Mouse (Mus musculus) thymus, adult 2 months (tissue): Measurements from ENCODE around the gene Usp51. TPM values are rescaled to one million over a fixed set of nuclear protein-coding genes. Genes with fewer than 3 reads are reported as not detected.
"Not testable (repeated sequence)": the region's sequence is repeated elsewhere in the genome, so short reads cannot be mapped to it uniquely, and the experiment has no call there.

ENCODE experiments used
- DNase-seq: peaks from one replicate; pipeline ENCODE4 v3.0.0; 2021
- H3K27ac ChIP-seq: fragments of 200-500 bp; 2 replicates; pipeline ENCODE4 v1.5.1; 2012; ENCODE audit warnings: low read length, control low read depth; ENCODE audit not compliant: control insufficient read depth, insufficient read depth
- H3K27me3 ChIP-seq: fragments of 200-500 bp; 2 replicates; pipeline ENCODE4 v1.6.1; 2012; ENCODE audit warnings: mild to moderate bottlenecking, low read length, moderate library complexity, mixed read lengths; ENCODE audit not compliant: control insufficient read depth, insufficient read depth
- H3K36me3 ChIP-seq: fragments of 200-500 bp; 2 replicates; pipeline ENCODE4 v1.6.1; 2012; ENCODE audit warnings: mild to moderate bottlenecking, low read length, moderate library complexity; ENCODE audit not compliant: control insufficient read depth, insufficient read depth
- H3K4me1 ChIP-seq: fragments of 200-500 bp; replicated peaks from 2 replicates; pipeline ENCODE4 v1.6.1; 2012; ENCODE audit warnings: low read length; ENCODE audit not compliant: control insufficient read depth, insufficient read depth
- H3K4me3 ChIP-seq: fragments of 200-500 bp; 2 replicates; pipeline ENCODE4 v1.5.1; 2012; ENCODE audit warnings: mild to moderate bottlenecking, low read length, control low read depth, moderate library complexity; ENCODE audit not compliant: control insufficient read depth, insufficient read depth
- CTCF ChIP-seq: fragments of 200-500 bp; IDR thresholded peaks from 2 replicates; pipeline ENCODE4 v1.5.1; 2012; ENCODE audit warnings: mild to moderate bottlenecking, control low read depth, low read length, moderate library complexity, borderline replicate concordance; ENCODE audit not compliant: control insufficient read depth, poor library complexity, insufficient read depth; ENCODE audit errors: extremely low read depth
- POLR2A ChIP-seq: fragments of 200-500 bp; IDR thresholded peaks from 2 replicates; pipeline ENCODE4 v1.6.1; 2012; ENCODE audit warnings: mild to moderate bottlenecking, low read length, control low read depth, moderate library complexity; ENCODE audit not compliant: control insufficient read depth, poor library complexity, insufficient read depth; ENCODE audit errors: extremely low read depth
- WGBS: fragments of 180-500 bp; shearing (Covaris S2); methylation state at CpG from one replicate; pipeline ENCODE4 v1.1.7; 2018; 5-methylcytosine and 5-hydroxymethylcytosine counted together
- polyA plus RNA-seq: library from polyadenylated mRNA; depleted of rRNA; stranded (reverse); fragments of >200 nt; gene quantifications from 2 replicates; pipeline ENCODE4 v1.2.3, GENCODE M21; 2012; rRNA removed

Gene Usp51
- polyA plus RNA-seq = not detected in 2 replicates

GRCm38 (mm10) chrX:153006387-153006841 is at the start of gene Usp51:
Gene Usp51, plus strand, starts transcription at chrX:153006469.
- WGBS = 3% methylated on average over 23 of the region's 23 CpGs
- H3K27me3 ChIP-seq = no peaks in the 10 kb centered on the region
- peak; percentile 26 for DNase-seq

GRCm38 (mm10) chrX:152969606-152970005 is 36.7 kb upstream of the Usp51 start:
- H3K4me1 ChIP-seq = no peaks in the 10 kb centered on the region
- WGBS = 85% methylated on average over 6 of the region's 6 CpGs
- TF ChIP-seq CTCF (no peak), POLR2A (no peak)
- no peak overlapping the region for H3K4me3 ChIP-seq
- H3K27ac ChIP-seq = no peak overlapping the region
- H3K27me3 ChIP-seq = no peaks in the 10 kb centered on the region
- no peaks in the 10 kb centered on the region for H3K36me3 ChIP-seq
- DNase-seq = no peak

More at GRCm38 (mm10) chrX:153006387-153006841, at the start of gene Usp51:
- Histone ChIP-seq H3K4me3 (peak within 1 kb of the TSS; percentile 99), H3K36me3 (no peaks in the 10 kb centered on the region), H3K4me1 (no peaks in the 10 kb centered on the region), H3K27ac (no peak within 1 kb of the TSS)
- TF ChIP-seq POLR2A (no peak), CTCF (no peak)

GRCm38 (mm10) chrX:152973476-152974203 is 32.6 kb upstream of the Usp51 start:
- DNase-seq, H3K4me1 ChIP-seq, H3K27me3 ChIP-seq, H3K36me3 ChIP-seq, H3K27ac ChIP-seq, H3K4me3 ChIP-seq: not testable (repeated sequence)
- WGBS = 16% methylated on average over 5 of the region's 19 CpGs

- TF ChIP-seq CTCF (no peak), POLR2A (no peak)
- DNase-seq = no peak
- no peaks in the 10 kb centered on the region for H3K27me3 ChIP-seq
- H3K36me3 ChIP-seq = no peaks in the 10 kb centered on the region
- WGBS = 4% methylated on average over 7 of the region's 10 CpGs
- H3K4me3 ChIP-seq = no peak overlapping the region
- H3K4me1 ChIP-seq = no peaks in the 10 kb centered on the region
- no peak overlapping the region for H3K27ac ChIP-seq
These were observed 32.0 kb upstream of the Usp51 start for GRCm38 (mm10) chrX:152974204-152974661.

GRCm38 (mm10) chrX:152976538-152976937 is 29.7 kb upstream of the Usp51 start:
- Histone ChIP-seq H3K27ac (no peak overlapping the region), H3K4me1 (no peaks in the 10 kb centered on the region), H3K4me3 (no peak overlapping the region), H3K36me3 (no peaks in the 10 kb centered on the region), H3K27me3 (no peaks in the 10 kb centered on the region)
- WGBS = 91% methylated on average over 6 of the region's 6 CpGs
- TF ChIP-seq CTCF = no peak
- no peak for TF ChIP-seq POLR2A
- DNase-seq = no peak

- Histone ChIP-seq H3K27me3 (no peaks in the 10 kb centered on the region), H3K36me3 (no peaks in the 10 kb centered on the region), H3K4me3 (no peak overlapping the region), H3K27ac (no peak overlapping the region), H3K4me1 (no peaks in the 10 kb centered on the region)
- WGBS = 68% methylated on average over 2 of the region's 2 CpGs
- TF ChIP-seq CTCF (no peak), POLR2A (no peak)
- no peak for DNase-seq
These were observed 21.3 kb upstream of the Usp51 start for GRCm38 (mm10) chrX:152985009-152985408.

GRCm38 (mm10) chrX:152989852-152990251 is 16.4 kb upstream of the Usp51 start:
- not testable (repeated sequence) for DNase-seq, H3K27me3 ChIP-seq, H3K27ac ChIP-seq, H3K4me1 ChIP-seq, H3K36me3 ChIP-seq, H3K4me3 ChIP-seq

- not testable (repeated sequence) for H3K4me1 ChIP-seq, H3K36me3 ChIP-seq, H3K4me3 ChIP-seq, H3K27me3 ChIP-seq, DNase-seq, H3K27ac ChIP-seq
- no CpG with 5 or more reads among the region's 3 CpGs for WGBS
These were observed 10.2 kb upstream of the Usp51 start for GRCm38 (mm10) chrX:152996105-152996504.
